Mouse (Mus musculus) liver, embryonic 14.5 days (tissue): ENCODE results near the gene Ddx23.

Experiments
- CTCF ChIP-seq: IDR thresholded peaks from 2 replicates; pipeline ENCODE4 v1.5.1; 2016; ENCODE audit warnings: antibody characterized with exemption, low read depth, control low read depth
- EP300 ChIP-seq: IDR thresholded peaks from 2 replicates; pipeline ENCODE4 v1.6.1; 2016; ENCODE audit warnings: antibody characterized with exemption, low read depth

DNA sequence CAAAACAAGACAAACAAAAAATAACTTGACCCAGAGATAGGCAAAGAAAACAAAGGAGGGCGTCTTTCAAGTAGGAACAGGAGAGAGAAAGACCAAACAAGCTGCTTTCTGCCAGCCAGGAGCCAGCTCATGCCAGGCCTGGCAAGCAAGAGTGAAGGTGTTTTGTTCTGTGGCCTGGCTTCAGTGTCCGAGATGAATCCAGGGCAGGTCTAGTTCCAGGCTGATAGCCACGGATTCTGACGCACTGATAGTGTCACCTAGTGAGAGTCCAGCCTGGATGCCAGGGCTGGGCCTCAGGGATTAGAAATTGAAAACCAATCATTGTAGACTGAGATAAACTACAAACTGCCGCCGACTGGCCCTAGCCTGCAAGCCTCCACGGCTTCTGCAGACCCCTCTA lies 15.3 kb upstream of the Ddx23 start:
- TF ChIP-seq EP300 (no peak), CTCF (no peak)
